Comparison of ENCODE assay signal across 24 mouse cellular contexts in the genomic region with DNA sequence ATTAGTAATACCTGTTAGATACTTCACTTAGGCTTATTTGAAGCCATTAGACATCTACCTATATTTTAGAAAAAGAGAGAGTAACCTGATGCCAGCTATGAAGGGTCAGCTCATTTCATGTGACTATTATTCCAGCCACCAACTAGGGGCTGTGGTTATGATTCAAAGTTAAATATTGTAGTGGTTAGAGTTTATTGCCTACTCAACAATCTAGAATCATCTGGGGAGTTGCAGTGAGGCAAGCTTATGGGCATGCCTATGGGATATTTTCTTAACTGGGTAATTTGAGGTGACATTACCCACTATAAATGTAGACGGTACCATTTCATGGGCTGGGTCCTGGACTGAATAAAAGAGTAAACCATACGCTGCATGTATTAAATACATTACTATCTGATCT.
"Had no signal": no experiment of that assay in that cellular context is flagged by ENCODE, and none has a peak within 500 bp of the region (broad histone marks: within the 10 kb centered on the region; RNA-seq: fewer than 3 reads in every experiment).

No protein-coding gene starts in this region.

- DNase-seq: cerebellum, adult 8-10 months; cerebellum, adult 9-10 months; cerebellum, adult 9-11 months; cerebellum, postnatal 10 days; cerebellum, postnatal 14 days; cerebellum, postnatal 25 days; cerebellum, postnatal 36 days; embryo, embryonic 11 days; forebrain, postnatal 0 days; gastrocnemius, adult 2 months; gastrocnemius, postnatal 10 days; gastrocnemius, postnatal 14 days; gastrocnemius, postnatal 25 days; gastrocnemius, postnatal 36 days; heart, adult 2 months had no signal

- H3K36me3 ChIP-seq: embryonic facial prominence, embryonic 10.5 days; embryonic facial prominence, embryonic 12.5 days; embryonic facial prominence, embryonic 13.5 days; embryonic facial prominence, embryonic 15.5 days; forebrain, embryonic 10.5 days; forebrain, embryonic 12.5 days; forebrain, embryonic 15.5 days had no signal

- H3K4me2 ChIP-seq: embryonic facial prominence, embryonic 12.5 days; embryonic facial prominence, embryonic 13.5 days; embryonic facial prominence, embryonic 15.5 days; forebrain, embryonic 12.5 days; forebrain, embryonic 13.5 days; forebrain, embryonic 15.5 days had no signal

- H3K4me3 ChIP-seq: embryonic facial prominence, embryonic 10.5 days; embryonic facial prominence, embryonic 12.5 days; embryonic facial prominence, embryonic 13.5 days; embryonic facial prominence, embryonic 15.5 days; erythroblast, embryonic 14.5 days; forebrain, embryonic 10.5 days; forebrain, embryonic 12.5 days; forebrain, embryonic 13.5 days; forebrain, embryonic 15.5 days; gastrocnemius, adult 2 months; heart, adult 2 months had no signal

- H3K27me3 ChIP-seq: embryonic facial prominence, embryonic 12.5 days; embryonic facial prominence, embryonic 13.5 days; embryonic facial prominence, embryonic 15.5 days; forebrain, embryonic 12.5 days; forebrain, embryonic 13.5 days; forebrain, embryonic 15.5 days had no signal
